Mouse (Mus musculus) colon, adult 2 months (tissue): Measurements from ENCODE around the gene Erc2. TPM values are rescaled to one million over a fixed set of nuclear protein-coding genes. Genes with fewer than 3 reads are reported as not detected.

ENCODE experiments used
- polyA plus RNA-seq: library from polyadenylated mRNA; depleted of rRNA; stranded (reverse); fragments of >200 nt; gene quantifications from 2 replicates; pipeline ENCODE4 v1.2.3, GENCODE M21; 2012; rRNA removed

The Erc2 gene
- polyA plus RNA-seq, result 0.22 and 0.37 TPM in 2 replicates

GRCm38 (mm10) chr14:27622176-27622922, at the start of gene Erc2:
Erc2 (plus strand) TSS chr14:27622428.

GRCm38 (mm10) chr14:28504101-28505050, 882.1 kb downstream of the Erc2 start, which contains the start of gene Wnt5a:
Wnt5a (plus strand) TSS chr14:28504750.

Other genes starting within 250 kb of the Erc2 start
- 2.0 and 2.6 TPM in 2 replicates for gene Fam208a, start 193.6 kb upstream of the Erc2 start, polyA plus RNA-seq
- gene Ccdc66, start 114.0 kb upstream of the Erc2 start, polyA plus RNA-seq, result 1.1 and 1.3 TPM in 2 replicates